Mouse (Mus musculus): ENCODE measurements around the gene Idh3g.
A peak's percentile ranks its signal among the peaks of the same experiment; 100 is the strongest.

Gene Idh3g

DNA sequence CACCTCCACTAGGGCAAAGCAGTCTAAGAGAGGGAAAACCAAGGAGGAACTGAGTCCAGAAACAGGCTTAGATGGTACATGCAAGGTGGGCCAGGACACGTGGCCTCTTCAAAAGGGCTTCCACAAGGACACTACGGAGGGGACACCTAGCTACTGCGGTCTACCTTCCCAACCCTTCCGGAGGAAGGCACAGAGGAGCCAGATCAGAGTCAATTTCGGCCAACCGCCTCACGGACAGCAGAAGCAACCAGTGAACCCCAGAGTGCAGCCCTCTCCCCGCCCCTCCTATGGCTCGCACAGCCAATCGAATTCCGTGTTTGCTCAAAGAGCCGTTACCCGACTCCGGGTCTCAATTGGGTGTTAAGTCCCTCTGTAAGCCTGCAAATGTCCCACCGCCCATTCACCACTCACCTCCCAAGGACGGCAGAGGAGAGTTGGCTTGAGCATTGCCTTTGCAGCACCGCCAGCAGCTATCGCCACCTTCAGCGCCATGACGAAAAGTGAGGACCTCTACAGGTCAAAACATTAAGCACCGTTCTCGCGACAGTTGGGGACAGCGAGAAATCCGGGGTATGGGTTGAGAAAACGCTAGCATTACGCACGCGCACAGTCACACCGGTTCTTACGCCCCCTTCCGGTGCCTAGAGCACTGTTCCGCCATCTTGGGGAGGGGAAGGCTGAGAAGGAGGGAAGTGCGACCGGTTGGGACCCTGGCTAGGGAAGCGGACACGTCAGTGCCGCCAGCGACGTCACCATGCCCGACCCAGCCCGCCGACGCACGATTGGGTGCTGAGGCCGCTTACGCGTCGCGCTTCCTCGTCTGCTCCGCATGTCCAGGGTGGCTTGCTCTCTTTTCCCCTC, at the start of gene Idh3g, which contains the start of gene Ssr4:
TSS of gene Idh3g (minus strand) at position 534 of the 861 bp plus-strand sequence.
TSS of gene Ssr4 (plus strand) at position 665 of the 861 bp plus-strand sequence.
- DNase-seq (ENCODE audit: low spot score) = peak; percentile 88

DNA sequence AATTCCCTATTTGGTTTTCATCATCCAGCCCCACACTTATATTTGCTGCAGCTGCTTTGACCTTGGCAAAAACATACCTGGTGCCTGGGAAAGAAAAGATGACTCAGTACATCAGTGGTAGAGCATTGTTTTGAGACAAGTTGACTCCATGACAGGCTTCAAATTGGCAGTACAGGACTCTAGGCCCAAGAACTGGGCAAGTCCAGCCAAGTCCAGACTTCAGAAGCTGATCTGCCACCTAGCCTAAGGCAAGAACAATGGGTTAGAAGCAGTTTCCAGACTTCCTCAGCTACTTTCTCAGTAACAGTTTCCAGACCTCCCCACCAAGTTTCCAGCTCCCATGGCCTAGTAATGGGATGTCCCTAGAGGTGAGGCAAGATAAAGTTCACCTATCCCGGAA, 49.0 kb upstream of the Idh3g start:
- no peak for DNase-seq (ENCODE audit: low spot score)

DNA sequence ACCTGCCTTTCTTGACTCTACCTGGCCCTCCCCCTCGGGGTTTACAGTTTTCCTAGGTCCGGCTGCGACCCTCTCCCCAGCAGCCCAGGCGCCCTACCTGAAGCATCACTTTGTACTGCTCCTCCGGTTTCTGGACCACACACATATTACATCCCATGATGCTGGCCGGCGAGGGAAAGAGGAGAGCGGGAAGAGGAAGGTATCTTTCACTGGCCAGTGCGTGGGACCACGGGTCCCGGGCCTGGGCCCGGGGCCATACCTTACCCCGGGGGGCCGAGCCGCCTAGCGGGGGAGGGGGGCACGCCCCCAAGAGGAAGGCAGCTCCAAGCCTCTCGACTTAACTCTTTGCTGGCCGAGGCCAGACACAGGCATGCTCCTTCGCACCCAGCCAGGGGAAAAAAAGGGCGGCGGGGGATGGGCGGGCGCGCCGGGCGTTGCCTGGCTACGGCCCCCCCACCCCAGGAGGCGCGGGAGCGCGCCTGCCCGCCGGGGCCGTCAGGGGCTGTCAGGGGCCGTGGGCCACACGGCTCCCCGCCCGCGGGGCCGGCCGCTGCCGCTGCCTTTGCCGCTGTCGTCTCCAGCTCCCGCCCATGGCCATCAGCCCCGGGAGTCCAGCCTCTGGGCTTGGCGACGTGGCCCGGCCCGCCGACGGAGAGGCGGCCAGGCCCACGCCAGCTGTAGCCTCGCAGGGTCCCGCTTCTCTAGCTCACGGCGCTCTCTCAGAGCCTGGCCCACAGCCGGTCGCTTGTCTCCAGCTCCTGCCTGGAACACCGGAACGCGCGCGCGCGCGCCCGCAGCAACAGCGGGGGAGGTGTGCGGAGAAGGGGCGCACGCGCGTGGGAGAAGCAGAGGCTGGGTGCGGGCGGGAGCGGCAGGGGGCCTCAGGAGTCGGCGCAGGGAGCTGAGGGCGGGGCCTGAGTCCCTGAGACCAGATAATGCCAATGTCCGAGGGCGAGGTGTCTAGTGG, 37.8 kb upstream of the Idh3g start, which contains the start of gene Pdzd4:
TSS of gene Pdzd4 (minus strand) at position 785 of the 967 bp plus-strand sequence.
- peak; percentile 77 for DNase-seq (ENCODE audit: low spot score)

DNA sequence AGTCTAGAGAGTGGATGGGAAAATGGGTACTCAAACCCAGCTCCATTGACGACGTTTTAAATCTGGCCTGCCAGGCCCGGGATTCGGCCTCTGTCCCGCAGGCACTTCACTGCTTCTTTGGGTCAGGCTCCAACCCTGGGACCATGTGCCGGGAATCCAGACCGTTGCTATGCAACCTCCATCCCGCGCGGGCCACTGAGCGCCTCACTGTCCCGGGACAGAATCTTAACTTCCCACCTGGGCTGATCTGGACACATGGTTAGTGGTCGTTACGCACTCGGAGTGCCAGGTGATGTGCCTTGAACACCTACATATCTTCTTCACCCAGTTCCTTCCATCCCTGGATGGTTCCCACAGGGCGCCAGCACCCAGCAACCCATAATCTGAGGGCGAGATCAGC, 37.0 kb upstream of the Idh3g start:
- DNase-seq (ENCODE audit: low spot score) = no peak

DNA sequence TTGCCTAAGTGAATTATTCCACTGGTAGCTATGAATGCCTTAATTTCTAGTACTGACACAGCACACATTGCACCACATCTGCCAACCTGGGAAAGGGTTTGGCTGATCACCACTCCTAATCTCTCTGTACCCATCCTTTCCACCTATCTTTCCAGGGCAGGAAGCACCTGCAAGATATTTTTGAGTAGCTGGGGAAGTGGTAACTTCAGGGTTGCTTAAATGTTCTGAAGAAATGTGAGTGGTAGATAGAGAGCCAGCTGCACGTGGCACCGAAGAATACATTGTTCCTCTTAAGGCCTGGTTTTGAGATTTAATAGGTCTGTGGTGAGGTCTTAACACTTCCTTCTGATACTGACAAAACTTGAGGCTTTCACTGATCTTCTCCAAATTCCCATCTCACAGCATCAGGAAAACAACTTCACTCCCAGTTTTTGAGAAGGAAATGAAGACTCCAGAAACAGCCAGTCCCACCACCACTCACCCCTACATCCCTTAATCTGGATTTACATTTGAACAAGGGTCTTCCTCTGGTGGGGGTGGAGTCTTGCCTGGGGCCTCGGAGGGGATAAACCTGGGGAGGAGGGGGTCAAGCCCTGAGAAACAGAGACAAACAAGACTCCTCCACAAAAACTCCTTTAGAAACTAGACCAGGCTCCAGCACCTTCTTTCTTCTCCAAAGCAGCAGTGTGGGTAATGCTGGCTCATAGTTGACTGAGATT, 30.1 kb upstream of the Idh3g start:
- no peak for DNase-seq (ENCODE audit: low spot score)

DNA sequence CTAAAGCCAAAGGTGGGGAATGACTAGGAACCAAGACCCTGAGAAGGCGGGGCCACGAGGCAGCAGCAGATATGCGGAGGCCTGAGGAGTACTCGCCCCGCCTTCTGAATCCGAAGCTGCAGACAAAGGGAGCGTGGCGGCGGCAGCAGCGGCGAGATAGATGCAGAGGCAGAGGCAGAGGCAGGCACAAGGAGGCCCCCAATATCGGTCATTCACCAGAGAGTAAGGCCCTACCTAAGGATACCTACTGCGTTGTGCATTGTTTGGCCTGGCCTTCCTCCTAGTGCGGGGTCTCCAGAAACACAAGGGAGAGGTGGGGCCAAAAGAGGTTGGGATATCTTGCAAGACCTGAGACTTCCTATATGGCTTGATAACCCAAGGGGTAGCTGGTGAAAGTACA, 28.4 kb upstream of the Idh3g start:
- DNase-seq (ENCODE audit: low spot score) = no peak

DNA sequence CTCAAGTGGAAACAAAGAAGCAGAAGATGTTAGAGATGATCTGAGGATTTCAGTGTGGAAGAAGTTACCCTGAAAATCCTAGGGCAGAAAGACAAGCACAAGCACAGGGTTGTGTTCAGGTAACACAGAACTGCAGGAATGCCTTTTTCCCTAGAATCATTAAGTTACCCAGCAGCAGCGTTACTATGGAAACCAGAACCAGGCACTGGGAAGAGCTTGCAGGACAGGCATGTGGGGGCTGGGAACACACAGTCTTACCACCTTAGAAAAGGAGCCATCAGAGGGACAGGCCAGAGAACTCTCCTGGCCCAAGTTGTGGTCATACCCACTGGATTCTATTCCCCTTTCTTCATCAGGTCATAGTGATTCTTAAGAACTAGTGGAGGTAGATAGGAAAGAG, 19.1 kb upstream of the Idh3g start:
- no peak for DNase-seq (ENCODE audit: low spot score)

DNA sequence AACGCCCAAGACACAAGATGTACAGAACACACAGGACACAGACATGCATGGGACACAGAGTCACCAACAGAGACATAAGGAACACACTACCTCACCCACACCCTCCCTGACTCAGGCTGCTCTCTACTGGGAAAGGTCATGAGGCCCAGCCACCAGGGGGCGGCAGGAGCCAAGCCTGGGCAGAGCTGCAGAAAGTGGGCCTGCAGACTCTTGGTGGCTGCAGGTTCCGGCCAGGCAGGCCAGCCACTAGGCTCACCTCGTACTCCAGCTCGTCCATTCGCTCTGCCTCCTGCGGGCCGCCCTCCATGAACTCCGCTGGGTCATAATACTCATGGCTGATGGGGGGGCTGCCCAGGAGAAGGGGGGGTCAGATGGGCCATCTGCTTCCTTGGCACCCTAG, 11.8 kb upstream of the Idh3g start:
- DNase-seq (ENCODE audit: low spot score) = peak; percentile 79

DNA sequence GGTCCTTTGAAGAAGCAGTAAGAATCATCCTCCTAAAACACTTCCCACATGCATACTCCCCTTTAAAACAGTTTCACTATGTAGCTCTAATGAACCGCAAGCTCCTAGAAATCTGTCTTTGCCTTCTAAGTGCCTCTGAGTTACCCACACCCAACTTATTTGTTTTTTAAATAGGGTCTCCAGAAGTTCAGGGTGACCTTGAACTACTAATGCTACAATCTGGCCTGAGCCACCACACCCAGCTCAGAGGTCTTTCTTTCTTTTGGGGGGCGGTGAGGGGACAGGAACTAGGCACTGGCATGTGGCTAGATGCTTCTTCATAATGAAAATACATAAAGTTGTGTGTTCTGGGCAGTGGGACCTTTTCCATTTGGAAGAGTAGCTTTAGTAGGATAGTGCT, 10.8 kb upstream of the Idh3g start:
- no peak for DNase-seq (ENCODE audit: low spot score)

DNA sequence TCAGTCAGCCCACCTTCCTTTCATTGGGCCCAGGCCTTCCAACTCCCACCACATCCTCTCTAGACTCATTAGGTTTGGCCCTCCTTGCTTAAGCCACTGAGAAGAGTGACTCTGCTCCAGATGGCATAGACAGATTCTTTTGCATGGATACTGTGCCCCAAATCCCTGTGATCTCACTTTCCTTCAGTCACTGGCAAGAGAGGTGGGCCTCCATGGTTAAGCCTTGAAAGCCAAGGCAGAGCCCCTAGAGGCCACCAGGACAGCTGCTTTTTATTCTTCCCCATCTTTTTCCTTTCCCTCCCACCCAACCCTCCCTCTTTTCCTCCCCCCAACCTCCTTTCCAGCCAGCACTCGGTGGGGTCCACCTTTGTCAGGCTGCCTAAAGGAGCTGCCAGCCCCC, 6.8 kb upstream of the Idh3g start:
- DNase-seq (ENCODE audit: low spot score) = no peak

DNA sequence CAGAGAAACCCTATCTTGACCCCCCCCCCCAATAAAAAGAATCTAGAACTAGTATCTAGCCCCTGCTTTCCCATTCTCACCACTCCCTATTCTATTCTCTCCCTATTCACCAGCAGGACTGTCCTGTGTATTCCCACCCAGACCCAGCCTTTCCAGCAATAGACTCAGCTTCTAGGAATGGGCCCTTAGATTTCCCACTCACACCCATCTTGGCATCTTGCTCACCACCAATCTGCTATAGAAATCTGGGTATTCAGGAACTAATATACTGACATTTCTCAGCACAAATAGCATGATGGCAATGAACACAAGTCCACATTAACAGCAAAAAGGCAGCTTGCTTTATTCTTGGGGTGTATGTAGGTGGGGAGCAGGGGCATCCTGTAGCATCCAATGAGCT, 6.3 kb upstream of the Idh3g start:
- no peak for DNase-seq (ENCODE audit: low spot score)

DNA sequence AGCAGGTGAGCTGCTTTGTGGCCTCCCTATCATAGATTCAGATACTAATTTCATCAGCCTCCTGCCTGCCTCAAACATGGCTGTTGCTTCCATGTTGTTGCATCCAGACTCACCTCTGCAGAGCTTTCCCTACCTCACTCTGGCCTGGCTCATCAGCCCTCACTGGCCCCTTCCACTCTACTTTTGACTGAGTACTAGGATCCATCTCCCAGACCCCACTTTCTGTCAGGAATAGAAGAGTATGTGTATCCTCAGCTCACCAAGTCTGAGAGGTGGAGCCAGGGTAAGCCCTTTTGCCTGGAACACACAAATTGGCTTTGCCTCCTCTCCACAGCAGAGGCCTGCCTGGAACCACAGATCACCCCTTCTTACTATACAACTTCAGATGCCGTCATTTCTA, 1.8 kb upstream of the Idh3g start:
- DNase-seq (ENCODE audit: low spot score) = no peak

DNA sequence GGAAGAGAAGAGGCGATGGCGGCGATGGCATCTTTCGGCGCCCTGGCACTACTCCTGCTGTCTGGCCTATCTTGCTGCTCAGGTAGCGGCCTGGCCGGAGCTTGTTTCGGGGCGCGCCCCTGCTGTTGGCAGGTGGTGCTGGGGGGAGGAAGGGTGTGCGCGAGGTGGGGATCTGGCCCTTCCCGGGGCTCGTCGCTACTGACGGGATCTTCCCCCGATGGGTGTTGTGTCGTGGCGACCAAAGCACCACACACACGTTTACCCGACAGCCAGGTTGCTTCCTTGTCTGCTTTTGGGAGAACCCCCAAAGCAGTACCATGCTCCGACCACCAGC, 495 bp upstream of the Idh3g start:
- no peak for DNase-seq (ENCODE audit: low spot score)

DNA sequence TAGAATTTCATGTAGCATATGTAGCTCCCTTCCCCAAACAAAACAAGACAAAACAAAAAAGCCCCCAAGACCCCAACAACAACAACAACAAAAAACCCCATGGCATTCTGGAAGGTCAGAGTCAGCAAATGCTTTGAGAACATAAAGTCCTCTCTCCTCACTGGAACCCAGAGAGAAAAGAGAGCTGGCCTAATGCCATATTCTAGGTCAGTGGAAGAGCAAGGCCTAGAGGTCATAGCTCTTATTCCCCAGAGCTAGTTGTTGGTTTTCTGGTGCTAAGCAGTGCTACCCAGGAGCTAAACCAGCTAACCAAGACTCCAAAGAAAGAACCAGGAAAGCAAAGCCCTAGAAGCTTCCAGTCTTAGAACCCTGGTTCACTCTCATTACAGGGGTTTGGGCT, 1.0 kb downstream of the Idh3g start:
- no peak for DNase-seq (ENCODE audit: low spot score)

DNA sequence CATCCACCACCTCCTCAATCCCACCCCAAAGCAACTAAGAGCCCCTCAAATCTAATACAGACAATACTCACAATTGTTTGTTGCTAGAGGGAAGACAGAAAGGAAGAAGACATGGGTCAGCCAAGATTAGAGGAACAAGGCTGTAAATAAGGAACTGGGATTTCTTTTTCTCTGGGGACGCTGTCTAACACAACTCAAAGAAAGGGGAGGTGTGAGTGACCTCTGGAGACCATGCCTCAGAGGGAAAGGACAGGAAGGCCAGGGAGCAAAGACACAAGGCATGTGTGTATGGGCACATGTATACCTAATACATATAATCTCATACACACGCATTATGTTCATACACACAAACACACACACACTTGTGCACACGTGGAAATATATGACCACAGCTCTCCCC, 4.5 kb downstream of the Idh3g start:
- no peak for DNase-seq (ENCODE audit: low spot score)

DNA sequence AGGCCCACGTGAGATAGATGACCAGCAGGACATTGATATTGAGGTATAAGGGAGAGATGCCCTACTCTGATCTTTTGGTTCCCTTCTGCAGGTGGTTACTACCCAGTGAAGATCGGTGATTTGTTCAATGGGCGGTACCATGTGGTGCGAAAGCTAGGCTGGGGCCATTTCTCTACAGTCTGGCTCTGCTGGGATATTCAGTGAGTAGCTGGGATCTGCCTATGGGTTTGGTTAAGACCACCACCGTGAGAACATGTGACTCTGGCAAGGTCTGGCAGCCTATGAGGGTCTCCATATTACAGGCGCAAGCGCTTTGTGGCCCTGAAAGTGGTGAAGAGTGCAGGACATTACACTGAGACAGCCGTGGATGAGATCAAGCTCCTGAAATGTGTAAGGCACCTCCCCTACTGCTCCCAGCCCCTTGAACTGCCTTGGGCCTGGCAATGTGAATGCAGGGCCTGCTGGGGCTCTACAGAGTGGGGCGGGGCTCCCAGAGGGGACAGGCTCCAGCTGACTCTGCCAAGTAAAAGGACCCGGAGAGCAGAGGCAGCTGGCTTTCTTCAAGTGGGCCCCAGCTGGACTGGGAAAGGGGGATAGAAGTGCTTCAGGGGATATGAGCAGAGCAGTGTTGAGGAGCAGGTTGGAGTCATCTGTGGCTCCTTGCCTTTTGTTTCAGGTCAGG, 11.8 kb downstream of the Idh3g start:
- no peak for DNase-seq (ENCODE audit: low spot score)

DNA sequence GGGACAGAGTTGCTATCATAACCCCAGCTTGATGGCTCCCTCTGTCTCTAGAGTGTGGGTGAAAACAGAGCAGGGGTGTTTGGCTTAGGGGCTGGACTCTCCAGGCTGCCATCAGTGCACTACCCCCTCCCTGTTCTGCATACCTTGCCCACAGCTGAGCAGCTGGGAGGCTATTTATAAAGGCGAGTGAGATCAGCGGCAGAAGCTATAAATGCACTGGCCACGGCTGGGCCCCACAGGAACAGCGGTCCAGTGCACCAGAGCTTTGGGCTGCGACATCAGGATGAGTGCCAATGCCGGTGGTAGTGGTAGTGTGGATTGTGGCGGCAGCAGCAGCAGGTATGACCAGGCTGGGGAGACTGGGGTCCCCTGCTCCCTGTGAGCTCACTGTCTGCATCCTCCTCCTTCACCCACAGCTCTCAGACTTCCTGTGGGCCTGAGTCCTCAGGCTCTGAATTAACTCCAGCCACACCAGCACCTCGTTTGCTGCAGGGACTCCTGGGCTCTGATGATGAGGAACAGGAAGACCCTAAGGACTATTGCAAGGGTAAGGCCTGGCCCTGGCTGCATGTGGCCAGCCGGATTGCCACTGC, 12.4 kb downstream of the Idh3g start, which contains the start of gene Srpk3:
TSS of gene Srpk3 (plus strand) at position 238 of the 593 bp plus-strand sequence.
- no peak for DNase-seq (ENCODE audit: low spot score)

DNA sequence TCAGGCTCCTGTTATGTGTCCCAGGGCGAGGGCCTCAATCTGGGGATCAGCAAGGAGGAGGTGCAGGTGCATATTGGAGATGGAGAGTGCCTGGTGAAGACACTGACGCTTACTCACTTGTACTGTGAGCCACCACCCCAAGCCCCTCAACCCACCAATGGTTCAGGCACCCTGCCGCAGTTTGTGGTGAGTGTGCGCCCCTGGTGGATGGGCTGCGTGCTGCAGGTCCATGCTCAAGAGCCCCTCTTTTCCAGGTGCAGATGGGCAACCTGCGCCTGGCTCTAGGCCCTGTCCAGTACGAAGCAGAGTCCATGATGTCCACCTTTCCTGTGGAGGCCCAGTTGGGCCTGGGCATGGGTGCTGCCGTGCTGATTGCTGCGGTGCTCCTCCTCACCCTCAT, 19.4 kb downstream of the Idh3g start:
- peak; percentile 52 for DNase-seq (ENCODE audit: low spot score)

DNA sequence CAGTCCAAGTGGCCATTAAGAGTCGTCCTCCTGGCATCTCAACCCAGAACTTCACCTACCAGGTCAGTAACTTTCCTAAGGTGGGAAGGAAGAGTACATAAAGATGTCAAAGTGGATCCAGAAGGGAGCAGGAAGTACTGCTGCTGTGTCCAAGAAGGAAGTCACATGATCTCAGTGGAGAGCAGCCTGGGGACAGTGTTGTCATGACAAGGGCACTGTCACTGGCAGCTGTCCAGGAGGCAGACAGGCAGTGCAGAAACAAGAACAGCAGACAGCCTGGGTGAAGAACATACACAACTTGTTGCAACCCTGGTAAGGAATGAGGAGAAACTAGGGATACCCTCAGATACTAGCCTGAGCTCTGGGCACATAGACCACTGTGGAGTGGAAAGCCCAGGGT, 21.4 kb downstream of the Idh3g start:
- no peak for DNase-seq (ENCODE audit: low spot score)

DNA sequence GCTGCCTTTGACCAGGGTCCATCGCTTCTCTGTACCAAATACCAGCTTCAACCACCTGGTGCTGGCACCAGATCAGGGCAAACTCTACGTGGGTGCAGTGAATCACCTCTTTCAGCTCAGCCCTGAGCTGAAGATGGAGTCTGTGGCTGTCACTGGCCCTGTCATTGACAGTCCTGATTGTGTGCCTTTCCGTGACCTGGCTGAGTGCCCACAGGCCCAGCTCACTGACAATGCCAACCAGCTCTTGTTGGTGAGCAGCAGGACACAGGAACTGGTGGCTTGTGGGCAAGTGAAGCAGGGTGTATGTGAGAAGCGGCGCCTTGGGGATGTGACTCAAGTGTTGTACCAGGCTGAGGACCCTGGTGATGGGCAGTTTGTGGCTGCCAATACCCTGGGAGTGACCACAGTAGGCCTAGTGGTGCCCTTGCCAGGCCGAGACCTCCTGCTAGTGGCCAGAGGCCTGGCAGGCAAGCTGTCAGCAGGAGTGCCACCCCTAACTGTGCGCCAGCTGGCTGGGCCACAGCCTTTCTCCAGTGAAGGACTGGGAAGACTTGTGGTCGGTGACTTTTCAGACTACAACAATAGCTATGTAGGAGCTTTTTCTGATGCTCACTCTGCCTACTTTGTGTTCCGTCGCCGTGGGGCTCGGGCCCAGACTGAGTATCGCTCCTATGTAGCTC, 27.9 kb downstream of the Idh3g start:
- no peak for DNase-seq (ENCODE audit: low spot score)

All from testis, postnatal 10 days (tissue).